Mouse (Mus musculus): ENCODE measurements around the gene Apobec2. TPM values are rescaled to one million over a fixed set of nuclear protein-coding genes. Genes with fewer than 3 reads are reported as not detected.

Apobec2 gene
- total and polyA plus RNA-seq, 3 experiments: 0.21 to 0.70 TPM; not detected in 1

DNA sequence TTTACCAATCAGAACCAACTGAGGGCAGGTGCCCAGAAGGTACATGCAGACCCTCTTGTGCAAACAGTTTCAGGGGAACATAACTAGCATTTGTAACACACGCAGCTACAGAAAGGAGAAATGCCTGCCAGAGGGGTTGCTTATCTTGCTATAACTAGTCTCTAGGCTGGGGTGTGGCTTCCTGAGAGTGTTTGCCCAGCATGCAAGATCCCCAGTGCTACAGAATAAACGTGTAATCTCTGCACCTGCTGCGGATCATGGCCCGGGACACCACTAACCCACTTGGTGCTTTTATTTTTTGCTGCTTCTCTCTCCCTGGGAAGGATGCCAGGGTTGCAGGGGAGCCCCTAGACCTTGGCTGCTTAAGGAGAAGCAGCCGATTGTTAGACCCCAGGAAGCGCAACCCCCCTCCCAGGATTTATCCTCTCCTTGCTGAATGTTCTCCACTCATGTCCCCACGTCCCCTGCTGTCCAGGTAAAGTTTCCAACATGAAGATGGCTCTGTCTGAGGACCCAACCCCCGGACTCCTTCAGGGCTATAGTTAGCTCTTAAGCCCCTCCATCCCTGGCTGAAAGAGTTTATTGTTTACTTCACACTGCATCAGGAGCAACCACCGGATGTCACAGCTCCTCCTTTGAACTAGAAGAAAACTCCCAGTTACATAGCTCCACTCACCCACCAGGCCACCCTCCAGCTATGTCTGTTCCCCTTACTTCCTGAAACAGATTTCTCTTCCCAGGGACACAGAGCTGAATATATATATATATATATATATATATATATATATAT, 6.7 kb downstream of the Apobec2 start:
- dilution Hi-C loops (cut with MboI; ENCODE audit: extremely low pct_ligation_motif_present, extremely low pct_unique_long_range_greater_than_20kb, low sequenced_read_pairs): no loop called here
- Histone ChIP-seq H3K27me3 (replicated peaks) (no peaks in the 10 kb centered on the region), H3K4me3 (replicated peaks in 1 of 3; ENCODE audit: low read depth in 2 of 3, low read length in 2 of 3, poor library complexity in 1 of 3) (no peak overlapping the region), H3K27ac (ENCODE audit: insufficient read depth, low read depth) (no peak overlapping the region), H3K36me3 (replicated peaks in 1 of 2; ENCODE audit: control insufficient read depth in 1 of 2, insufficient read depth in 1 of 2, low read length in 1 of 2) (peaks cover 0 to 10% of the 10 kb centered on the region in 2 experiments), H3K9ac (ENCODE audit: insufficient read depth, low read depth) (no peak overlapping the region), H3K9me3 (replicated peaks; ENCODE audit: low read length) (no peaks in the 10 kb centered on the region), H3K4me1 (ENCODE audit: control insufficient read depth in 1 of 2, insufficient read depth in 2 of 2) (peaks cover 0 to 35% of the 10 kb centered on the region in 2 experiments; a peak in 3 of 4 replicates), H3K4me2 (ENCODE audit: insufficient read depth, low read depth, poor library complexity, severe bottlenecking) (no peak overlapping the region), H3K79me2 (replicated peaks; ENCODE audit: control insufficient read depth, extremely low read depth, insufficient read depth, poor library complexity, severe bottlenecking) (no peaks in the 10 kb centered on the region)
- DNase-seq (ENCODE audit: extremely low read depth): no peak
- in situ Hi-C loops (cut with MboI; ENCODE audit: low pct_ligation_motif_present, low pct_unique_long_range_greater_than_20kb, low sequenced_read_pairs): no loop called here
- TF ChIP-seq ZMIZ1 (IDR thresholded peaks at IDR 0.05; ENCODE audit: low read depth, low read length): no peak
- no peak for TF ChIP-seq POLR2AphosphoS2 (IDR thresholded peaks at IDR 0.05; ENCODE audit: low read depth, low read length)
- no peak for TF ChIP-seq E2F4 (IDR thresholded peaks at IDR 0.05; ENCODE audit: insufficient replicate concordance, low read depth, low read length)
- no peak for TF ChIP-seq PAX5 (IDR thresholded peaks at IDR 0.05; ENCODE audit: low read length)
- no peak for TF ChIP-seq UBTF (IDR thresholded peaks at IDR 0.05; ENCODE audit: low read depth, low read length)
- TF ChIP-seq HCFC1 (IDR thresholded peaks at IDR 0.05; ENCODE audit: low read depth, low read length): no peak
- TF ChIP-seq MEF2A (IDR thresholded peaks at IDR 0.05; ENCODE audit: borderline replicate concordance, low read depth, low read length): no peak
- TF ChIP-seq MYC (IDR thresholded peaks at IDR 0.05; ENCODE audit: low read depth, low read length): no peak
- no peak for TF ChIP-seq USF1 (IDR thresholded peaks at IDR 0.05; ENCODE audit: low read depth, low read length)
- TF ChIP-seq MAFK (IDR thresholded peaks at IDR 0.05; ENCODE audit: insufficient replicate concordance, low read length): no peak
- TF ChIP-seq RCOR1 (conservative IDR thresholded peaks at IDR 0.05; ENCODE audit: low read depth, low read length): no peak
- no peak for TF ChIP-seq KAT2A (IDR thresholded peaks at IDR 0.05; ENCODE audit: insufficient replicate concordance, low read length)
- no peak for TF ChIP-seq RAD21 (IDR thresholded peaks at IDR 0.05; ENCODE audit: low read depth, low read length)
- no peak for TF ChIP-seq CHD1 (IDR thresholded peaks at IDR 0.05; ENCODE audit: low read depth, low read length)
- no peak for TF ChIP-seq USF2 (conservative IDR thresholded peaks at IDR 0.05; ENCODE audit: low read depth, low read length)
- TF ChIP-seq SMC3 (IDR thresholded peaks at IDR 0.05; ENCODE audit: low read depth, low read length): no peak
- TF ChIP-seq ZNF384 (IDR thresholded peaks at IDR 0.05; ENCODE audit: low read depth, low read length): no peak

- no peak overlapping the region for H3K4me3 ChIP-seq (replicated peaks in 1 of 3; ENCODE audit: low read depth in 2 of 3, low read length in 2 of 3, poor library complexity in 1 of 3)
- H3K36me3 ChIP-seq (replicated peaks in 1 of 2; ENCODE audit: control insufficient read depth in 1 of 2, insufficient read depth in 1 of 2, low read length in 1 of 2): peaks cover 0 to 17% of the 10 kb centered on the region in 2 experiments
- H3K79me2 ChIP-seq (replicated peaks; ENCODE audit: control insufficient read depth, extremely low read depth, insufficient read depth, poor library complexity, severe bottlenecking): no peaks in the 10 kb centered on the region
- no peak overlapping the region for H3K9ac ChIP-seq (ENCODE audit: insufficient read depth, low read depth)
- peaks cover 0 to 32% of the 10 kb centered on the region in 2 experiments; a peak in 3 of 4 replicates for H3K4me1 ChIP-seq (ENCODE audit: control insufficient read depth in 1 of 2, insufficient read depth in 2 of 2)
- dilution Hi-C loops (cut with MboI; ENCODE audit: extremely low pct_ligation_motif_present, extremely low pct_unique_long_range_greater_than_20kb, low sequenced_read_pairs) (no loop called here), in situ Hi-C loops (cut with MboI; ENCODE audit: low pct_ligation_motif_present, low pct_unique_long_range_greater_than_20kb, low sequenced_read_pairs) (no loop called here)
- no peaks in the 10 kb centered on the region for H3K9me3 ChIP-seq (replicated peaks; ENCODE audit: low read length)
- no peak for TF ChIP-seq ZMIZ1 (IDR thresholded peaks at IDR 0.05; ENCODE audit: low read depth, low read length)
- 0 out of 4 replicates have a peak, but pooled peaks of 1 of the 2 experiments have one; percentile 3 for TF ChIP-seq CTCF (conservative IDR thresholded peaks at IDR 0.05 in 1 of 2, IDR thresholded peaks at IDR 0.05 in 1 of 2; ENCODE audit: low read depth in 2 of 2, low read length in 2 of 2)
- no peak for TF ChIP-seq RAD21 (IDR thresholded peaks at IDR 0.05; ENCODE audit: low read depth, low read length)
- TF ChIP-seq IRF4 (IDR thresholded peaks at IDR 0.05; ENCODE audit: low read depth, low read length): peak; percentile 47; the same call in 1 of the 2 replicates
- TF ChIP-seq USF1 (IDR thresholded peaks at IDR 0.05; ENCODE audit: low read depth, low read length): peak; percentile 45
- no peak overlapping the region for H3K27ac ChIP-seq (ENCODE audit: insufficient read depth, low read depth)
- H3K27me3 ChIP-seq (replicated peaks): no peaks in the 10 kb centered on the region
- no peak overlapping the region for H3K4me2 ChIP-seq (ENCODE audit: insufficient read depth, low read depth, poor library complexity, severe bottlenecking)
- no peak for DNase-seq (ENCODE audit: extremely low read depth)
Measured at GRCm38 (mm10) chr17:48424237-48424636, 8.5 kb downstream of the Apobec2 start.
